Mouse (Mus musculus): ENCODE data around the gene Nmrk1. TPM values are rescaled to one million over a fixed set of nuclear protein-coding genes. Genes with fewer than 3 reads are reported as not detected.

Nmrk1 gene
- polyA plus RNA-seq (2017; shearing (Covaris generic)): 20.8 TPM

DNA sequence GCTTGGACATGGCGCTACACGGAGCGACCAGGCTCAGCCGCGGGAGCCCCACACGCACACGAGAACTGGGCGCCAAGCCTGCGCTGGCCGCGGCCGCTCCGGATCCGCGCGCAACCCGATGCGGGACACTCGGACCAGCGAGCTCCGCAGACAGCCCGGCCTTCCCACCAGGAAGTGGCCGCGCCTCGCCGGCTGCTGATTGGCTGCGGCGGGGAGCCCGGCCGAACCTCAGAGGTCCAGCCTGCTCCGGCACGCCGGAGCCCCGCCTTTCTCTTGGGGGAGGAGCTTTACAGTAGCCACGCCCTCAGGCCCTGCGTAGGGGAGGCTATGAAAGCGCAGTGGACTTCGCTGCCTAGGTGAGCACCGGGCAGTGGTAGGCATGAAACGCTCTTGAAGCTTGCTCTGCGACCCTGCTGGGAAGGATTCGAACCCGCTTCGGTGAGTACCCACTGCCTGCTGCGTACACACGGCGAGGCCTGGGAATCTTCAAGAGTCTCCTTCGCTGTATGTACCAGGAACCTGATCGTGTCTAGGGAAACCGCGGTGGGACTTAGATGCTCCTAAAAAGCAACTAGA lies at the start of gene Nmrk1, which contains the start of gene Ostf1:
Gene Nmrk1 (plus strand): TSS at position 307 of the 576 bp plus-strand sequence.
Gene Ostf1 (minus strand): TSS at position 180 of the 576 bp plus-strand sequence.

DNA sequence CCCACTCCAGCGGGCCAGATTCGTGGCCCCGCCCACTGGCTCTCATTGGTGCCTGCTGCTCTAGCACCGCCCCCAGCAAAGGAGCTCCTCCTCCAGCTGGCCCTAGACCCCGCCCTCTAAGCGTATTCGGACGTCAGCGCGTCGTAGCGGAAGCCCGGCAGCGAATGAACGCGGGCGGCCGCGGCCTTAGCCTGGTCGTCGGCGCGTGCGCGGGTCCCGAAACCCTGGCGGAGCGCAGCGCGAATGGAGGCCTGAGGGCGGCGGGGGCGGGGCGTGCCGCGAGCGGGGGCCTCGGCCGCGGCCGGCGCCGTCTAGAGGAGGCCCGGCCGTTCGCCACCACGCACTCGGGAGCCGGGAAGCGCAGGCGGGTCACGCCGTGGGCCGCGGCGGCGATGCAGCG lies 38.9 kb downstream of the Nmrk1 start, which contains the start of gene Carnmt1:
Gene Carnmt1 (plus strand): TSS at position 157 of the 400 bp plus-strand sequence.

Other genes with a start within 250 kb of the Nmrk1 start
- 217 TPM for gene Ostf1, start 127 bp upstream of the Nmrk1 start, polyA plus RNA-seq (2017; shearing (Covaris generic))
- gene Carnmt1, start 38.8 kb downstream of the Nmrk1 start, polyA plus RNA-seq (2017; shearing (Covaris generic)): 18.4 TPM
- gene D030056L22Rik, start 81.2 kb downstream of the Nmrk1 start, polyA plus RNA-seq (2017; shearing (Covaris generic)): 30.5 TPM
- not detected for gene Trpm6, start 118.0 kb downstream of the Nmrk1 start, polyA plus RNA-seq (2017; shearing (Covaris generic))

All from naive thymus-derived CD4-positive, alpha-beta T cell, adult 5 months (primary cell).